Mouse (Mus musculus): ENCODE data around the gene Rcan1. TPM values are rescaled to one million over a fixed set of nuclear protein-coding genes. Genes with fewer than 3 reads are reported as not detected.
"Not testable (repeated sequence)": the region's sequence is repeated elsewhere in the genome, so short reads cannot be mapped to it uniquely, and the experiment has no call there.

The Rcan1 gene
- total RNA-seq, 2 experiments from 2014 or later: 7.8 to 8.6 TPM

GRCm38 (mm10) chr16:92439775-92440174 lies 30.9 kb downstream of the Rcan1 start:
- no peak for ATAC-seq (replicated peaks; ENCODE audit: poor library complexity)

GRCm38 (mm10) chr16:92435431-92435985 lies 35.2 kb downstream of the Rcan1 start:
- ATAC-seq (replicated peaks; ENCODE audit: poor library complexity): no peak

- ATAC-seq (replicated peaks; ENCODE audit: poor library complexity): no peak
These were observed 37.5 kb downstream of the Rcan1 start for GRCm38 (mm10) chr16:92433176-92433575.

GRCm38 (mm10) chr16:92430731-92431130 lies 39.9 kb downstream of the Rcan1 start:
- ATAC-seq (replicated peaks; ENCODE audit: poor library complexity): no peak

- ATAC-seq (replicated peaks; ENCODE audit: poor library complexity): no peak
These were observed 42.3 kb downstream of the Rcan1 start for GRCm38 (mm10) chr16:92428197-92428950.

GRCm38 (mm10) chr16:92426708-92427107 lies 44.0 kb downstream of the Rcan1 start:
- no peak for ATAC-seq (replicated peaks; ENCODE audit: poor library complexity)

GRCm38 (mm10) chr16:92425875-92426274 lies 44.8 kb downstream of the Rcan1 start:
- ATAC-seq (replicated peaks; ENCODE audit: poor library complexity): no peak

- no peak for ATAC-seq (replicated peaks; ENCODE audit: poor library complexity)
These were observed 47.3 kb downstream of the Rcan1 start for GRCm38 (mm10) chr16:92423363-92423762.

GRCm38 (mm10) chr16:92422435-92423362 lies 48.0 kb downstream of the Rcan1 start:
- no peak for ATAC-seq (replicated peaks; ENCODE audit: poor library complexity)

GRCm38 (mm10) chr16:92421147-92421934 lies 49.3 kb downstream of the Rcan1 start:
- ATAC-seq (replicated peaks; ENCODE audit: poor library complexity): 0 out of 2 replicates have a peak, but pooled peaks have one; percentile 17

- no peak for ATAC-seq (replicated peaks; ENCODE audit: poor library complexity)
These were observed 50.0 kb downstream of the Rcan1 start for GRCm38 (mm10) chr16:92420641-92421040.

- no peak for ATAC-seq (replicated peaks; ENCODE audit: poor library complexity)
These were observed 51.6 kb downstream of the Rcan1 start for GRCm38 (mm10) chr16:92419099-92419498.

GRCm38 (mm10) chr16:92417267-92417666 lies 53.4 kb downstream of the Rcan1 start:
- ATAC-seq (replicated peaks; ENCODE audit: poor library complexity): no peak

GRCm38 (mm10) chr16:92415702-92416118 lies 55.0 kb downstream of the Rcan1 start:
- ATAC-seq (replicated peaks; ENCODE audit: poor library complexity): peak; percentile 86

GRCm38 (mm10) chr16:92415038-92415437 lies 55.6 kb downstream of the Rcan1 start:
- ATAC-seq (replicated peaks; ENCODE audit: poor library complexity): not testable (repeated sequence)

GRCm38 (mm10) chr16:92412888-92413287 lies 57.8 kb downstream of the Rcan1 start:
- no peak for ATAC-seq (replicated peaks; ENCODE audit: poor library complexity)

GRCm38 (mm10) chr16:92411981-92412706 lies 58.5 kb downstream of the Rcan1 start:
- ATAC-seq (replicated peaks; ENCODE audit: poor library complexity): peak; percentile 26

- no peak for ATAC-seq (replicated peaks; ENCODE audit: poor library complexity)
These were observed 60.3 kb downstream of the Rcan1 start for GRCm38 (mm10) chr16:92410344-92410743.

GRCm38 (mm10) chr16:92407883-92408282 lies 62.8 kb downstream of the Rcan1 start:
- ATAC-seq (replicated peaks; ENCODE audit: poor library complexity): no peak

- no peak for ATAC-seq (replicated peaks; ENCODE audit: poor library complexity)
These were observed 66.5 kb downstream of the Rcan1 start for GRCm38 (mm10) chr16:92404141-92404540.

Measured in megakaryocyte progenitor cell, adult 5-6 weeks (primary cell).